Mouse (Mus musculus) limb, embryonic 12.5 days (tissue): ENCODE measurements around the gene Chrm5. TPM values are rescaled to one million over a fixed set of nuclear protein-coding genes. Genes with fewer than 3 reads are reported as not detected.

Experiments
- ATAC-seq: fragments of 200-750 bp; cut with Nextera tagmentation; 2 replicates; pipeline ENCODE4 v1.8.0; 2017; ENCODE audit warnings: low read depth, moderate TSS enrichment; ENCODE audit not compliant: insufficient number of reproducible peaks, insufficient read depth, low FRiP score, low TSS enrichment
- H3K27ac ChIP-seq: fragments of 300-500 bp; sonication (generic); 2 replicates; pipeline ENCODE4 v1.5.1; 2016; ENCODE audit warnings: mild to moderate bottlenecking, moderate library complexity
- H3K27me3 ChIP-seq: fragments of 300-500 bp; sonication (generic); 2 replicates; pipeline ENCODE4 v1.6.1; 2016; ENCODE audit warnings: mild to moderate bottlenecking, moderate library complexity
- H3K36me3 ChIP-seq: fragments of 300-500 bp; sonication (generic); 2 replicates; pipeline ENCODE4 v1.6.1; 2016; ENCODE audit warnings: mild to moderate bottlenecking, moderate library complexity
- H3K4me1 ChIP-seq: fragments of 300-500 bp; sonication (generic); replicated peaks from 2 replicates; pipeline ENCODE4 v1.6.1; 2016
- H3K4me2 ChIP-seq: fragments of 300-500 bp; sonication (generic); 2 replicates; pipeline ENCODE4 v1.6.1; 2016; ENCODE audit warnings: mild to moderate bottlenecking, moderate library complexity
- H3K4me3 ChIP-seq: fragments of 300-500 bp; sonication (generic); replicated peaks from 2 replicates; pipeline ENCODE4 v1.5.1; 2016; ENCODE audit warnings: mild to moderate bottlenecking
- H3K9ac ChIP-seq: fragments of 300-500 bp; sonication (generic); replicated peaks from 2 replicates; pipeline ENCODE4 v1.6.1; 2016; ENCODE audit warnings: mild to moderate bottlenecking, moderate library complexity
- H3K9me3 ChIP-seq: fragments of 300-500 bp; sonication (generic); 2 replicates; pipeline ENCODE4 v1.6.1; 2016; ENCODE audit warnings: mild to moderate bottlenecking, moderate library complexity
- WGBS: fragments of 180-500 bp; shearing (Covaris S2); methylation state at CpG from one replicate; pipeline ENCODE4 v1.1.7; 2016; 5-methylcytosine and 5-hydroxymethylcytosine counted together
- polyA plus RNA-seq: library from polyadenylated mRNA; unstranded; fragments of >200 nt; fragmentation: Nextera tagmentation; extraction: Ambion mirVana; gene quantifications from 2 replicates; pipeline ENCODE4 v1.2.1, GENCODE M21; 2016

Gene Chrm5
- polyA plus RNA-seq: not detected in 2 replicates

GRCm38 (mm10) chr2:112480669-112481068, at the start of gene Chrm5:
Gene Chrm5, minus strand, starts transcription at chr2:112480769.
- Histone ChIP-seq H3K9me3 (no peaks in the 10 kb centered on the region), H3K4me2 (no peak within 1 kb of the TSS), H3K36me3 (no peaks in the 10 kb centered on the region), H3K4me1 (no peaks in the 10 kb centered on the region), H3K4me3 (no peak within 1 kb of the TSS), H3K9ac (no peak within 1 kb of the TSS), H3K27ac (no peak within 1 kb of the TSS), H3K27me3 (no peaks in the 10 kb centered on the region)
- WGBS: 90% methylated on average over 5 of the region's 5 CpGs
- ATAC-seq: no peak

GRCm38 (mm10) chr2:112526933-112527332, 46.4 kb upstream of the Chrm5 start:
- Histone ChIP-seq H3K9ac (no peak overlapping the region), H3K4me2 (no peak overlapping the region), H3K27ac (no peak overlapping the region), H3K9me3 (no peaks in the 10 kb centered on the region), H3K4me1 (no peaks in the 10 kb centered on the region), H3K4me3 (no peak overlapping the region), H3K27me3 (no peaks in the 10 kb centered on the region), H3K36me3 (no peaks in the 10 kb centered on the region)
- no peak for ATAC-seq
- 94% methylated on average over 3 of the region's 3 CpGs for WGBS

DNA sequence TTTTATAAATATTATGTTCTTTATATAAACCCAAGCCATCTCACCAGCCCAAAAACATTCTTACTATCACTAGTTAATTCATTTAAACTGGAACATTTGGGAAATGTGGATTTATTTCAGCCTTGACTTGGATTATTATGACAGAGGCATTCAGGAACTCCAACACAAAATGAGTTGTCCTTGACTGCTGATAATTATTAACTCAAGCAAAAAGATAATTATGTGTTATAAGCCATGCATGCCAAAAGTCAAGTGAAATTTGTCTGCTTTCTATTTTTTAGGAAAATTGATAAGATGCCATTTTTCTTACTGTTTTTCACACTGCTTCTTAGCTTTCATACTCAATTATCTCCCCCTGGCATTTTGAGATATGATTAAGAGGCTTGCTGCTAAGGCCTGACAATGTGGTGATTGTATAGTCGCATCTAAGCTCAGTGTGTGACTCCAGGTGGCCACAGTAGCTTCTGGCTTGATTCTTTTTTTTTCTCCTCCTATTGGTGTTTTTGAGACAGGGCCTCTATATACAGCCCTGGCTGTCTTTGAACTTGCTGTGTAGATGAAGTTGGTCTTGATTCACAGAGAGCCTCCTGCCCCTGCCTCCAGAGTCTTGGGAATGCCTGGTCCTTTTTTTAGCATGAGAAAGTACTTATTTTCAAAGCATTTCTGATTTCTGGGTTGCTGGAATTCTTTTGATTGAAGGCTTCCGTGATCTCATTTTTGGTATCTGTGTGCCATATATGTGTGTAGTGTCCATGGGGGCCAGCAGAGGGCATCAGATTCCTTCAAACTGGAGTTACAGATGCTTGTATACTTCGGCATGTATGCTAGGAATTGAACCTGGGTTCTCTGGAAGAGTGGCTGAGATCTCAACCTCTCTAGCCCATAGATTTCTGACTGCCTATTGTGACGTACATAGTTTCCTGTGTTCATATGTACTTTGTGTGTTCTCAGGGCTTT, 40.2 kb upstream of the Chrm5 start:
- Histone ChIP-seq H3K4me3 (no peak overlapping the region), H3K27me3 (no peaks in the 10 kb centered on the region), H3K4me2 (no peak overlapping the region), H3K36me3 (0 out of 2 replicates have a peak, but pooled peaks cover 2% of the 10 kb centered on the region), H3K9ac (no peak overlapping the region), H3K9me3 (no peaks in the 10 kb centered on the region), H3K4me1 (no peaks in the 10 kb centered on the region), H3K27ac (no peak overlapping the region)
- 89% methylated on average over 4 of the region's 4 CpGs for WGBS
- ATAC-seq: no peak

- H3K4me2 ChIP-seq: no peak overlapping the region
- H3K36me3 ChIP-seq: 0 out of 2 replicates have a peak, but pooled peaks cover 2% of the 10 kb centered on the region
- no peak overlapping the region for H3K4me3 ChIP-seq
- H3K9me3 ChIP-seq: no peaks in the 10 kb centered on the region
- ATAC-seq: no peak
- H3K4me1 ChIP-seq: no peaks in the 10 kb centered on the region
- H3K9ac ChIP-seq: no peak overlapping the region
- no peaks in the 10 kb centered on the region for H3K27me3 ChIP-seq
- H3K27ac ChIP-seq: no peak overlapping the region
These were observed 38.0 kb upstream of the Chrm5 start for GRCm38 (mm10) chr2:112518541-112518940.

- Histone ChIP-seq H3K27ac (no peak overlapping the region), H3K4me2 (no peak overlapping the region), H3K27me3 (no peaks in the 10 kb centered on the region), H3K4me3 (no peak overlapping the region), H3K4me1 (no peaks in the 10 kb centered on the region), H3K36me3 (0 out of 2 replicates have a peak, but pooled peaks cover 2% of the 10 kb centered on the region), H3K9me3 (no peaks in the 10 kb centered on the region), H3K9ac (no peak overlapping the region)
- no peak for ATAC-seq
- WGBS: 94% methylated on average over 3 of the region's 3 CpGs
These were observed 36.6 kb upstream of the Chrm5 start for GRCm38 (mm10) chr2:112517218-112517617.

DNA sequence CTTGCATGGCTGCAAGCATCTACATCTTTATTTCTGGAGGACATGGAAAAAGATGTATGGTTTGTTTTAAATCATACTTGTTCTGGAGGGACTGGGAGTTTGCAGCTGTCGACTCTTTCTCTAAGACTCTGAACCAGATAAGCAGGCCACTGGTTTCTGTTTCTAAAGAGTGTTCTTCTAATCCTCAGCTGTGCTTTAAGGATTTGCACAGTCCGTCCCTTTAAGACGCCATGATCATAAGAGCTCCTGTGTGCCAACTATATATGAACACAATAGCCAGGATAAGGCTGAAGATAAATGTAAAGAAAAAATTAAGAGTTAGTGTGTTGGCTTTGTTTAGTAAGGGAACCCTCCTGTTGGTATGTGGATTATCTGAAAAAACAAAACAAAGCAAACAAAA, 36.2 kb upstream of the Chrm5 start:
- Histone ChIP-seq H3K4me3 (no peak overlapping the region), H3K9me3 (no peaks in the 10 kb centered on the region)
- 80% methylated on average over 3 of the region's 3 CpGs for WGBS

DNA sequence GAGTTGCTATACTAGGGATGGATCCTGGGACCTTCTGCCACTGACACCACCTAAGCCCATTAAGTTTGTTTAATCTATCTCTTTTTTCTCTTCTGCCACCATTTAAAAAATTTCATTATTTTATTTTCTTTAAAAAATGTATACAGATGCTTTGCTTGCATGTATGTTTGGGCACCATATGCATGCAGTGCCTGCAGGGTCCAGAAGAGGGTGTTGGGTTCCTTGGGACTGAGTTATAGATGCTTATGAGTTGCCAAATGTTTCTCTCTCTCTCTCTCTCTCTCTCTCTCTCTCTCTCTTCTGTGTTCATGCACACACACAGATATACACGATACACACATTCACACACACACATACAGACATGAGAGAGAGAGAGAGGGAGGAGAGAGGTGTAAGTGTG, 32.5 kb upstream of the Chrm5 start:
- H3K27me3 ChIP-seq: no peaks in the 10 kb centered on the region
- 100% methylated on average over 1 of the region's 1 CpGs for WGBS

More for the DNA sequence above, 36.2 kb upstream of the Chrm5 start:
- Histone ChIP-seq H3K36me3 (0 out of 2 replicates have a peak, but pooled peaks cover 2% of the 10 kb centered on the region), H3K27me3 (no peaks in the 10 kb centered on the region), H3K27ac (no peak overlapping the region), H3K4me1 (no peaks in the 10 kb centered on the region), H3K9ac (no peak overlapping the region), H3K4me2 (no peak overlapping the region)
- no peak for ATAC-seq

DNA sequence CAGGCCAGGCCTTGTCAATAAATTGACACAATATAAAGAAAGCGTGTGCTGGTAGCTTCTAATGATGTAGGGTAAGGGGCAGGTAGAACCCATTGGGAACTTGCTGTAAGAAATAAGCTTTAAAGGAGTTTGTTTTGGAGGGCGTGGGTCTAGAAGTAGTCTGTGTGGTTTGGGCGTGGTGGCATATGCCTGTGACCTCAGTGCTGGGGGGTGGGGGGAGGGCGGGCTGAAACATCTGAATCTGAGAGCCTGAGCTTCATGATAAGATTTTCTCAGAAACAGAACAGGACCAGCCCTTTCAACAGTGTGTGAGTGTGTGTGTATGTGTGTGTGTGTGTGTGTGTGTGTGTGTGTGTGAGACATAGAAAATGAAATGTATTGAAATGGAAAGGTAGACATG, 29.6 kb upstream of the Chrm5 start:
- ATAC-seq: no peak
- no peaks in the 10 kb centered on the region for H3K27me3 ChIP-seq
- no peak overlapping the region for H3K4me2 ChIP-seq
- no peak overlapping the region for H3K9ac ChIP-seq
- no peaks in the 10 kb centered on the region for H3K4me1 ChIP-seq
- H3K27ac ChIP-seq: no peak overlapping the region
- H3K36me3 ChIP-seq: no peaks in the 10 kb centered on the region
- H3K4me3 ChIP-seq: no peak overlapping the region
- WGBS: 90% methylated on average over 4 of the region's 4 CpGs
- H3K9me3 ChIP-seq: no peaks in the 10 kb centered on the region

More for the DNA sequence above, 32.5 kb upstream of the Chrm5 start:
- H3K9me3 ChIP-seq: no peaks in the 10 kb centered on the region
- no peaks in the 10 kb centered on the region for H3K4me1 ChIP-seq
- H3K4me2 ChIP-seq: no peak overlapping the region
- no peak overlapping the region for H3K27ac ChIP-seq
- H3K36me3 ChIP-seq: 0 out of 2 replicates have a peak, but pooled peaks cover 2% of the 10 kb centered on the region
- H3K4me3 ChIP-seq: no peak overlapping the region
- ATAC-seq: no peak
- no peak overlapping the region for H3K9ac ChIP-seq

DNA sequence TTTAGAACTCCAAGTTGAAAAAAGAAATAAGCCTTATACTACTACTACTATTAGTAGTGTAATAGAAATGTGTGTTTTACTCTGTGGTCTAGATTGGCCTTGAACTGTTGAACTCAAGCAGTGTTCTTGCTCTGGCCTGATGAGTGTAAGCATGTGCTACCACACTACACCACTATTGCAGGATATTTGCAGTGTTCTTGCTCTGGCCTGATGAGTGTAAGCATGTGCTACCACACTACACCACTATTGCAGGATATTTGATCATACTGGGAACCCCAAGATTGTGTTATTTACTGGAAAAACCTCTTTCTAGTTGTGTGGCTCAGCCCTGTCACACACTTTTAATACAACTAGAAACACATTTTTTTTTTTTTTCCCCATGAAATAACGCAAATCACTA, 26.9 kb upstream of the Chrm5 start:
- Histone ChIP-seq H3K27me3 (no peaks in the 10 kb centered on the region), H3K4me3 (no peak overlapping the region), H3K4me1 (no peaks in the 10 kb centered on the region), H3K27ac (no peak overlapping the region), H3K36me3 (no peaks in the 10 kb centered on the region), H3K4me2 (no peak overlapping the region), H3K9ac (no peak overlapping the region), H3K9me3 (no peaks in the 10 kb centered on the region)
- WGBS: 98% methylated on average over 1 of the region's 1 CpGs
- ATAC-seq: no peak

DNA sequence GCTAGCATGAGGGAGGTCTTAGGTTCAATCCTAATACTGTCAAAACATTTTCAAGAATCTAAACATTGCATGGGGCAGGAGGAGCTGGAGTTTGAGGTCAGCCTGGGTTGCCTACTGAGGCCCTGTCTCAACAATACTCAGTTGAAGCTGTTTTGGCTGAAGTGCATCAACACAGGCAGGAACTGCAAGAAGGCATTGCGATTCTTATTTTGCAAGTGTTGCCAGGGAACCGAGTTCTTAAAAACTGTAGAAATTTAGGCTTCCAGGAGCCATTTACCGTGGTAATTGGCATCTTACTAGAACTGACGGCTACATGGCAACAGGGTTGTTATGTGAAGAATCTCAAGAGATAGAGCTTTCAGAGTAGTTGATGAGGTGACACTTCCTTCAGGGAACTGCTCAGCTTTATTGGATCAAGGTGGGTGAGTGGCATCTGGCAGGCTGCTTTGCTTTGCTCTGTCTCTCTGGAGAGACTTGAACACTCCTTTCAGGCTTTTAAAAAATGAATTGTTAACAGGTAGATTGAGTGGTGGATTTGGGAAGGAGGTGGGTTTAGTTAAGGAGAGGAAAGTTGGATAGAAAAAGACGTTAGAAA, 26.4 kb upstream of the Chrm5 start:
- WGBS: 50% methylated on average over 5 of the region's 5 CpGs
- no peak for ATAC-seq
- Histone ChIP-seq H3K4me3 (no peak overlapping the region), H3K4me2 (no peak overlapping the region), H3K9me3 (no peaks in the 10 kb centered on the region), H3K4me1 (no peaks in the 10 kb centered on the region), H3K9ac (no peak overlapping the region), H3K27ac (no peak overlapping the region), H3K27me3 (no peaks in the 10 kb centered on the region), H3K36me3 (no peaks in the 10 kb centered on the region)

GRCm38 (mm10) chr2:112503978-112504377, 23.4 kb upstream of the Chrm5 start:
- H3K9me3 ChIP-seq: no peaks in the 10 kb centered on the region
- no peak overlapping the region for H3K9ac ChIP-seq
- H3K27me3 ChIP-seq: no peaks in the 10 kb centered on the region
- H3K4me1 ChIP-seq: peaks cover 9% of the 10 kb centered on the region; the same call in 1 of the 2 replicates
- 88% methylated on average over 6 of the region's 6 CpGs for WGBS
- no peak overlapping the region for H3K4me3 ChIP-seq
- no peak overlapping the region for H3K27ac ChIP-seq
- ATAC-seq: no peak
- H3K4me2 ChIP-seq: no peak overlapping the region
- no peaks in the 10 kb centered on the region for H3K36me3 ChIP-seq
